Mouse (Mus musculus) embryonic fibroblast, embryonic 13.5 days (primary cell): ENCODE data around the gene Jpt2.

ENCODE experiments used
- CTCF ChIP-seq: IDR thresholded peaks from 2 replicates; pipeline ENCODE4 v1.5.1; 2011; ENCODE audit warnings: mild to moderate bottlenecking, control low read depth, low read length, moderate library complexity, borderline replicate concordance; ENCODE audit not compliant: insufficient read depth
- POLR2A ChIP-seq: IDR thresholded peaks from 2 replicates; pipeline ENCODE4 v1.6.1; 2011; ENCODE audit warnings: low read depth, mild to moderate bottlenecking, control low read depth, low read length, moderate library complexity

DNA sequence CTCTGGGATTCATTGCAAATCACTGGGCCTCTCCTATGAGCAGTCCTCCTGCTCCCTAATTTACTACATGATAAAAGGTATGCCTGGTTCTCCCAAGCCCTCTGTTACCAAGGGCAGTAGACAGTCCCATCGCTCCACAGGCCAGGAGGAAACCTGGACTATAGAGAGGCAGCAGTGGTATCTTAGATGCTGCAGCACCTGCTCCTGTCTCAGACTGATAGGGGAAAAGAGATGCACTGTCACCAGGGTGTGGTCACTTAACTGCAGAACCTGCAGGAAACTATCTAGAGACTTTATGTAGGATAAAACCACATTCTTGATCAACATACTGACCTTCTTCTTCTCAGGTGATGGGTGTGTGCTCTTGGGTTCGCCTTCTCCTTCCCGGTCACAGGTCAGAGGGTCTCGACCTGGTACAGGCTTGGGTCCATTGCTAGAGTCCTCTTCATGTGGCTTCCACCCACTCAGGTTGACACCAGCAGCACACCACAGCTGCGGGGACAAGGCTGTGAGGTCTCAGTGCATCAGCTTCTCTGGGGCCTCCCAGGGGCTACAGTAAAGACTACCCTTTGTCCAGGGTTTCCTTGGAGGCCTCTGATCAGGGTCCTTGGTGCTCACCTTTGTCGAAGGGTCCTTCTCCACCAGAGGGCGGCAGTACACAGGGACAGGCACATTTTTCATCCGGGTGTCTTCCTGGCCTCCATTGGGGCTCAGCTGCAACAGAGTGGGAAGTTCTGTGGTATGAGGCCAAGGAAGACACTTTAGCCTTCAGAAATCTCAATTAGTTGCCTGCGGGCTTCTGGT is 57.6 kb downstream of the Jpt2 start:
- TF ChIP-seq POLR2A (no peak), CTCF (peak; percentile 26; the same call in 1 of the 2 replicates)
